Mouse (Mus musculus) CH12.LX (cell line): ENCODE measurements around the gene Rnft2.

Experiments used
- CHD2 ChIP-seq: IDR thresholded peaks from 2 replicates; pipeline ENCODE4 v1.6.1; 2011; ENCODE audit warnings: low read length, improper control_type of control experiment
- CTCF ChIP-seq, 2 experiments: IDR thresholded peaks in 1 of 2; conservative IDR thresholded peaks in 1 of 2; 2 replicates each; pipeline ENCODE4 v1.5.1; 2011 to 2012; ENCODE audit warnings: low read depth in 2 of 2, low read length in 2 of 2, improper control_type of control experiment in 1 of 2, inconsistent platforms in 1 of 2, mild to moderate bottlenecking in 1 of 2, moderate library complexity in 1 of 2
- E2F4 ChIP-seq: IDR thresholded peaks from 2 replicates; pipeline ENCODE4 v1.6.1; 2011; ENCODE audit warnings: low read depth, low read length, improper control_type of control experiment; ENCODE audit not compliant: insufficient replicate concordance
- GABPA ChIP-seq: IDR thresholded peaks from 2 replicates; pipeline ENCODE4 v1.6.1; 2012; ENCODE audit warnings: low read depth, low read length, improper control_type of control experiment, inconsistent platforms; ENCODE audit not compliant: insufficient replicate concordance
- MEF2A ChIP-seq: IDR thresholded peaks from 2 replicates; pipeline ENCODE4 v1.6.1; 2014; ENCODE audit warnings: low read depth, mild to moderate bottlenecking, inconsistent platforms, low read length, improper control_type of control experiment, borderline replicate concordance
- POLR2A ChIP-seq: IDR thresholded peaks from 2 replicates; pipeline ENCODE4 v1.6.1; 2011; ENCODE audit warnings: low read depth, mild to moderate bottlenecking, improper control_type of control experiment, low read length
- TCF12 ChIP-seq: IDR thresholded peaks from 2 replicates; pipeline ENCODE4 v1.6.1; 2014; ENCODE audit warnings: low read depth, mild to moderate bottlenecking, inconsistent platforms, low read length, improper control_type of control experiment
- ZMIZ1 ChIP-seq: IDR thresholded peaks from 2 replicates; pipeline ENCODE4 v1.6.1; 2012; ENCODE audit warnings: low read depth, mild to moderate bottlenecking, inconsistent platforms, low read length, improper control_type of control experiment

DNA sequence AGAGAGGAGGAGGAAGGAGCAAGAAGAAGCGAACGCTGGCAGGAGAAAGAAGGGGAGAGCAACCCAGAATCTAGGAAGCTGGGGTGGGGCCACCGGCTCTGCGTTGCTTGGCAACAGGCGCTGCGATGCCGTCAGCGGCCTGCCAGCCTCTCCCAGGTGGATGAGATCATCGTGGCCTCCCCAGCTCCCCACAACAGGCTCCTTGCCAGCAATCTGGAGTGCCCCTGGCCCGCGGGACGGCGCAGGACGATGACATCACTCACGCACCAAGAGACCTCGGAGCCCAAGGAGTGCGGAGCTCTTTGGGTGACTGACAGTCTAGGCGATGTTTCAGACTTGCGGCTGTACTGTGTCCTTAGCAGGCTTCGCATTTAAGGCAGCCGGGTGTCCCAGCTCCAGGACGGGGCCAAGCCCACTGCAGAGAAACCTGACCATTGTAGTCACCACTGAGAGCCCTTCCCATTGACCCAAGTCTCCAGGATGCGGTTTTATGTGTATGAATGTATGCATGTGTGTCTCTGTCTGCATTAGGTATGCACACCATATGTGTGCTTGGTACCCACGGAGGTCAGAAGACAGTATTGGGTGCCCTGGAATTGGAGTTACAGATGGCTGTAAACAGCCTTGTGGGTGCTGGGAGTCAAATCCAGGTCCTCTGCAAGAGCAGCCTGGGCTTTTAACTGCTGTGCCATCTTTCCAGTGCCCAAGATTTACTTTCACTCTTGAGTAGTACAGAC lies 30.3 kb downstream of the Rnft2 start:
- TF ChIP-seq CTCF (conservative IDR thresholded peaks at IDR 0.05 in 1 of 2, IDR thresholded peaks at IDR 0.05 in 1 of 2; ENCODE audit: low read depth in 2 of 2, low read length in 2 of 2) = no peak
- no peak for TF ChIP-seq TCF12
- TF ChIP-seq POLR2A = no peak
- TF ChIP-seq ZMIZ1 = no peak
- no peak for TF ChIP-seq GABPA
- TF ChIP-seq E2F4 = no peak
- TF ChIP-seq MEF2A = no peak
- no peak for TF ChIP-seq CHD2
